29 mouse cellular contexts compared by ENCODE assay signal in genomic region chr7:51851890-51852507, GRCm38 (mm10). TPM values are rescaled to one million over a fixed set of nuclear protein-coding genes. Genes with fewer than 3 reads are reported as not detected.
DNase-seq lines count a peak whose midpoint lies in the region; ATAC-seq and TF ChIP-seq lines count a peak whose summit lies in the region.
"Had no signal": no experiment of that assay in that cellular context is flagged by ENCODE, and none has a peak within 500 bp of the region (broad histone marks: within the 10 kb centered on the region; RNA-seq: fewer than 3 reads in every experiment).

No protein-coding gene starts in this region.

- H3K4me3 ChIP-seq in forebrain, postnatal 0 days (ENCODE audit: low read depth, low read length): no peak overlapping the region
- H3K4me3 ChIP-seq in forebrain, embryonic 10.5 days: no peak overlapping the region
- H3K4me3 ChIP-seq in limb, embryonic 13.5 days: no peak overlapping the region
- H3K4me3 ChIP-seq in limb, embryonic 10.5 days: no peak overlapping the region
- H3K4me3 ChIP-seq: embryonic facial prominence, embryonic 13.5 days; embryonic facial prominence, embryonic 15.5 days; erythroblast, embryonic 14.5 days; forebrain, embryonic 13.5 days; forebrain, embryonic 15.5 days had no signal

- no peak overlapping the region for H3K9ac ChIP-seq in forebrain, postnatal 0 days
- H3K9ac ChIP-seq in limb, embryonic 13.5 days: no peak overlapping the region
- H3K9ac ChIP-seq: embryonic facial prominence, embryonic 13.5 days; embryonic facial prominence, embryonic 15.5 days; forebrain, embryonic 13.5 days; forebrain, embryonic 15.5 days had no signal

- H3K27me3 ChIP-seq in forebrain, postnatal 0 days (ENCODE audit: insufficient read depth, low read length): no peaks in the 10 kb centered on the region
- no peaks in the 10 kb centered on the region for H3K27me3 ChIP-seq in forebrain, embryonic 10.5 days (ENCODE audit: poor library complexity, severe bottlenecking)
- no peaks in the 10 kb centered on the region for H3K27me3 ChIP-seq in limb, embryonic 13.5 days
- no peaks in the 10 kb centered on the region for H3K27me3 ChIP-seq in limb, embryonic 10.5 days (ENCODE audit: low read depth, poor library complexity, severe bottlenecking)
- H3K27me3 ChIP-seq: CH12.LX; embryonic facial prominence, embryonic 13.5 days; embryonic facial prominence, embryonic 15.5 days; forebrain, embryonic 13.5 days; forebrain, embryonic 15.5 days; Patski had no signal

- TF ChIP-seq CTCF in forebrain, postnatal 0 days (IDR thresholded peaks at IDR 0.05; ENCODE audit: low read depth): no peak

- peak; percentile 63 for ATAC-seq in forebrain, postnatal 0 days
- no peak for ATAC-seq in limb, embryonic 13.5 days (ENCODE audit: low FRiP score, low read depth)
- ATAC-seq: activated CD4-positive, CD25-positive, alpha-beta regulatory T cell, adult 4 months; CD4-positive, CD25-positive, alpha-beta regulatory T cell, adult 4 months; forebrain, embryonic 13.5 days; forebrain, embryonic 15.5 days; Patski had no signal

- no peaks in the 10 kb centered on the region for H3K4me1 ChIP-seq in forebrain, postnatal 0 days (ENCODE audit: insufficient read depth)
- no peaks in the 10 kb centered on the region for H3K4me1 ChIP-seq in forebrain, embryonic 10.5 days
- no peaks in the 10 kb centered on the region for H3K4me1 ChIP-seq in limb, embryonic 13.5 days
- H3K4me1 ChIP-seq in limb, embryonic 10.5 days: peaks cover 5% of the 10 kb centered on the region; the same call in 1 of the 2 replicates
- H3K4me1 ChIP-seq: embryonic facial prominence, embryonic 13.5 days; embryonic facial prominence, embryonic 15.5 days; forebrain, embryonic 13.5 days; forebrain, embryonic 15.5 days had no signal

- WGBS in forebrain, postnatal 0 days: 71% methylated on average over 5 of the region's 5 CpGs
- WGBS in forebrain, embryonic 10.5 days: 93% methylated on average over 5 of the region's 5 CpGs
- WGBS in limb, embryonic 13.5 days: 65% methylated on average over 5 of the region's 5 CpGs
- WGBS in limb, embryonic 10.5 days: 94% methylated on average over 5 of the region's 5 CpGs

- peak; percentile 31 for DNase-seq in forebrain, postnatal 0 days
- no peak for DNase-seq in forebrain, embryonic 10.5 days (ENCODE audit: extremely low spot score, low spot score)
- DNase-seq in limb, embryonic 10.5 days (ENCODE audit: low spot score): no peak
- peak; percentile 6 for DNase-seq in right cerebral cortex, postnatal 25 days
- no peak for DNase-seq in right cerebral cortex, adult 2 months (ENCODE audit: low spot score in 2 of 2)
- DNase-seq in telencephalon, adult 2 months (ENCODE audit: low read depth, low spot score): peak; percentile 49
- DNase-seq in layer of hippocampus, adult 11-12 months (ENCODE audit: low spot score): no peak
- DNase-seq: adrenal gland, adult 8-10 months; adrenal gland, postnatal 14 days; adrenal gland, postnatal 36 days; B cell, adult 2 months; cerebellum, adult 11 months; cerebellum, adult 18-20 months; cerebellum, adult 8-10 months; cerebellum, adult 9-11 months; cerebellum, postnatal 14 days; cerebellum, postnatal 36 days; embryo, embryonic 11 days had no signal

- no peak overlapping the region for H3K4me2 ChIP-seq in forebrain, postnatal 0 days (ENCODE audit: low read depth)
- H3K4me2 ChIP-seq in limb, embryonic 13.5 days (replicated peaks): no peak overlapping the region
- H3K4me2 ChIP-seq: embryonic facial prominence, embryonic 13.5 days; embryonic facial prominence, embryonic 15.5 days; forebrain, embryonic 13.5 days; forebrain, embryonic 15.5 days had no signal

- no peak overlapping the region for H3K27ac ChIP-seq in forebrain, postnatal 0 days (ENCODE audit: low read depth, low read length)
- H3K27ac ChIP-seq in forebrain, embryonic 10.5 days: no peak overlapping the region
- 0 out of 2 replicates have a peak overlapping the region, but pooled peaks have one; percentile 28 for H3K27ac ChIP-seq in limb, embryonic 13.5 days
- H3K27ac ChIP-seq in limb, embryonic 10.5 days: no peak overlapping the region
- H3K27ac ChIP-seq: embryonic facial prominence, embryonic 13.5 days; embryonic facial prominence, embryonic 15.5 days; forebrain, embryonic 13.5 days; forebrain, embryonic 15.5 days had no signal

- no peaks in the 10 kb centered on the region for H3K36me3 ChIP-seq in forebrain, postnatal 0 days (ENCODE audit: insufficient read depth)
- H3K36me3 ChIP-seq in forebrain, embryonic 10.5 days (replicated peaks): peaks cover 5% of the 10 kb centered on the region; the same call in 1 of the 2 replicates
- H3K36me3 ChIP-seq in limb, embryonic 13.5 days: peaks cover 5% of the 10 kb centered on the region; the same call in 1 of the 2 replicates
- H3K36me3 ChIP-seq in limb, embryonic 10.5 days: 0 out of 2 replicates have a peak, but pooled peaks cover 6% of the 10 kb centered on the region
- H3K36me3 ChIP-seq: embryonic facial prominence, embryonic 13.5 days; embryonic facial prominence, embryonic 15.5 days; forebrain, embryonic 15.5 days had no signal

- no peaks in the 10 kb centered on the region for H3K9me3 ChIP-seq in forebrain, postnatal 0 days (ENCODE audit: low read length)
- no peaks in the 10 kb centered on the region for H3K9me3 ChIP-seq in forebrain, embryonic 10.5 days
- no peaks in the 10 kb centered on the region for H3K9me3 ChIP-seq in limb, embryonic 13.5 days
- no peaks in the 10 kb centered on the region for H3K9me3 ChIP-seq in limb, embryonic 10.5 days (replicated peaks)
- H3K9me3 ChIP-seq: embryonic facial prominence, embryonic 13.5 days; embryonic facial prominence, embryonic 15.5 days; forebrain, embryonic 13.5 days; forebrain, embryonic 15.5 days; G1E had no signal

RNA-seq across cellular contexts. Expression of gene Gas2, which starts 9.8 kb away (rescaled TPM):
- total RNA-seq in forebrain, postnatal 0 days (2014; rRNA removed): 17.5 and 51.6 TPM in 2 replicates
- polyA plus RNA-seq in forebrain, postnatal 0 days (2015; fragmentation: Nextera tagmentation; extraction: Ambion mirVana): 10.0 and 14.9 TPM in 2 replicates
- 25.1 and 27.6 TPM in 2 replicates for polyA plus RNA-seq in forebrain, embryonic 10.5 days (2016; fragmentation: Nextera tagmentation; extraction: Ambion mirVana)
- 319 and 338 TPM in 2 replicates for polyA plus RNA-seq in limb, embryonic 13.5 days (2015; fragmentation: Nextera tagmentation; extraction: Ambion mirVana)
- 34.3 and 72.4 TPM in 2 replicates for polyA plus RNA-seq in limb, embryonic 10.5 days (2016; fragmentation: Nextera tagmentation; extraction: Ambion mirVana)

RNA-seq across cellular contexts. Expression of gene Fancf, which starts 10.1 kb away (rescaled TPM):
- 8.8 and 17.8 TPM in 2 replicates for total RNA-seq in forebrain, postnatal 0 days (2014; rRNA removed)
- polyA plus RNA-seq in forebrain, postnatal 0 days (2015; fragmentation: Nextera tagmentation; extraction: Ambion mirVana): 9.1 TPM in 2 replicates
- 6.6 and 6.9 TPM in 2 replicates for polyA plus RNA-seq in forebrain, embryonic 10.5 days (2016; fragmentation: Nextera tagmentation; extraction: Ambion mirVana)
- 13.5 and 15.0 TPM in 2 replicates for polyA plus RNA-seq in limb, embryonic 13.5 days (2015; fragmentation: Nextera tagmentation; extraction: Ambion mirVana)
- polyA plus RNA-seq in limb, embryonic 10.5 days (2016; fragmentation: Nextera tagmentation; extraction: Ambion mirVana): 12.3 and 14.2 TPM in 2 replicates

Comparison
In these comparisons a context has a peak if more than half of its experiments do, and no peak if none do; other contexts are left out.
1. DNase-seq: peak in forebrain, postnatal 0 days (single experiment), right cerebral cortex, postnatal 25 days (single experiment) and telencephalon, adult 2 months (single experiment); none in forebrain, embryonic 10.5 days (single experiment), limb, embryonic 10.5 days (single experiment), right cerebral cortex, adult 2 months (0 of 2) and layer of hippocampus, adult 11-12 months (single experiment).